Mouse (Mus musculus): ENCODE data around the gene Hbb-bh2.

- no peak for TF ChIP-seq GATA1 (IDR thresholded peaks at IDR 0.05; ENCODE audit: borderline replicate concordance, low read length)
- TF ChIP-seq FLI1 (IDR thresholded peaks at IDR 0.05; ENCODE audit: low read length) = no peak
Measured at GRCm38 (mm10) chr7:103826255-103826887, 13.9 kb downstream of the Hbb-bh2 start.

Measured in megakaryocyte, embryonic 14.5 days (primary cell).